Mouse (Mus musculus): ENCODE results near the gene Pgm2. TPM values are rescaled to one million over a fixed set of nuclear protein-coding genes. Genes with fewer than 3 reads are reported as not detected.

The Pgm2 gene
- polyA plus RNA-seq, 1 experiment from 2014 or later: 33.2 TPM

GRCm38 (mm10) chr5:64155861-64156550 lies 63.3 kb downstream of the Pgm2 start, which contains the start of gene Tbc1d1:
Gene Tbc1d1 (plus strand): TSS chr5:64156305.
- Histone ChIP-seq H3K9ac (no peak within 1 kb of the TSS), H3K27me3 (replicated peaks) (0 out of 2 replicates have a peak, but pooled peaks cover 4% of the 10 kb centered on the region), H3K9me3 (no peaks in the 10 kb centered on the region), H3K4me1 (peaks cover 6% of the 10 kb centered on the region; the same call in 1 of the 2 replicates), H3K4me3 (replicated peaks) (no peak within 1 kb of the TSS), H3K36me3 (no peaks in the 10 kb centered on the region), H3K27ac (peak within 1 kb of the TSS; percentile 71), H3K4me2 (peak within 1 kb of the TSS; percentile 37)
- ATAC-seq (ENCODE audit: insufficient read depth, low FRiP score, low read depth): peak; percentile 68
- WGBS: 13% methylated on average over 11 of the region's 11 CpGs

DNA sequence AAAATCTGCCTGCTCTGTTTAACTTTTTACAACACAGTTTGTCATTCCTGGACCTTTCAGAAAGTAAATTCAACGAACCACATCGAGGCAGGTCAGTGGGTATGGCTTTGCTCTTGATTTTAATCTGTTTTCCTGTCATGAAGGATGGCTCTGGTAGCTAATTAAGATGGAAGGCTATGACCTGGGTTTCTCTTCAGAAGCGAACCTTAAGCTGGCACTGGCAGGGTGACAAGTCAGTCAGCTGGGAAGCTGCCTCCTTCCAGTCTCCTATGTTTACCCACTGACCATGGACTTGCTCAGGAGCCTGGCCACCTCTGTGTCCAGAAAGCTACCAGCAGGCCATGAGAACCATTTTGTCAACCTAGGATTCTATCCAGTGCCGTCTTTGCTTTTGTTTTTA lies 63.8 kb downstream of the Pgm2 start:
- ATAC-seq (ENCODE audit: insufficient read depth, low FRiP score, low read depth): no peak
- H3K4me1 ChIP-seq: peaks cover 10% of the 10 kb centered on the region
- H3K36me3 ChIP-seq: no peaks in the 10 kb centered on the region
- 24% methylated on average over 4 of the region's 4 CpGs for WGBS
- peak overlapping the region; percentile 37 for H3K4me2 ChIP-seq
- no peak overlapping the region for H3K4me3 ChIP-seq (replicated peaks)
- 0 out of 2 replicates have a peak, but pooled peaks cover 4% of the 10 kb centered on the region for H3K27me3 ChIP-seq (replicated peaks)
- H3K9ac ChIP-seq: no peak overlapping the region
- no peaks in the 10 kb centered on the region for H3K9me3 ChIP-seq
- peak overlapping the region; percentile 71 for H3K27ac ChIP-seq

GRCm38 (mm10) chr5:64157926-64158325 lies 65.2 kb downstream of the Pgm2 start:
- 0 out of 2 replicates have a peak, but pooled peaks cover 4% of the 10 kb centered on the region for H3K27me3 ChIP-seq (replicated peaks)
- H3K9me3 ChIP-seq: no peaks in the 10 kb centered on the region
- no peak overlapping the region for H3K4me3 ChIP-seq (replicated peaks)
- H3K4me1 ChIP-seq: peaks cover 10% of the 10 kb centered on the region
- H3K27ac ChIP-seq: no peak overlapping the region
- no peaks in the 10 kb centered on the region for H3K36me3 ChIP-seq
- ATAC-seq (ENCODE audit: insufficient read depth, low FRiP score, low read depth): no peak
- WGBS: 38% methylated on average over 1 of the region's 1 CpGs
- H3K4me2 ChIP-seq: no peak overlapping the region
- H3K9ac ChIP-seq: no peak overlapping the region

- Histone ChIP-seq H3K27me3 (replicated peaks) (0 out of 2 replicates have a peak, but pooled peaks cover 4% of the 10 kb centered on the region), H3K9me3 (no peaks in the 10 kb centered on the region), H3K36me3 (no peaks in the 10 kb centered on the region), H3K4me3 (replicated peaks) (peak overlapping the region; percentile 81; the same call in 1 of the 2 replicates), H3K4me2 (peak overlapping the region; percentile 97), H3K27ac (no peak overlapping the region), H3K4me1 (peaks cover 10% of the 10 kb centered on the region), H3K9ac (no peak overlapping the region)
- 55% methylated on average over 4 of the region's 4 CpGs for WGBS
- ATAC-seq (ENCODE audit: insufficient read depth, low FRiP score, low read depth): no peak
These were observed 65.8 kb downstream of the Pgm2 start for GRCm38 (mm10) chr5:64158501-64158900.

DNA sequence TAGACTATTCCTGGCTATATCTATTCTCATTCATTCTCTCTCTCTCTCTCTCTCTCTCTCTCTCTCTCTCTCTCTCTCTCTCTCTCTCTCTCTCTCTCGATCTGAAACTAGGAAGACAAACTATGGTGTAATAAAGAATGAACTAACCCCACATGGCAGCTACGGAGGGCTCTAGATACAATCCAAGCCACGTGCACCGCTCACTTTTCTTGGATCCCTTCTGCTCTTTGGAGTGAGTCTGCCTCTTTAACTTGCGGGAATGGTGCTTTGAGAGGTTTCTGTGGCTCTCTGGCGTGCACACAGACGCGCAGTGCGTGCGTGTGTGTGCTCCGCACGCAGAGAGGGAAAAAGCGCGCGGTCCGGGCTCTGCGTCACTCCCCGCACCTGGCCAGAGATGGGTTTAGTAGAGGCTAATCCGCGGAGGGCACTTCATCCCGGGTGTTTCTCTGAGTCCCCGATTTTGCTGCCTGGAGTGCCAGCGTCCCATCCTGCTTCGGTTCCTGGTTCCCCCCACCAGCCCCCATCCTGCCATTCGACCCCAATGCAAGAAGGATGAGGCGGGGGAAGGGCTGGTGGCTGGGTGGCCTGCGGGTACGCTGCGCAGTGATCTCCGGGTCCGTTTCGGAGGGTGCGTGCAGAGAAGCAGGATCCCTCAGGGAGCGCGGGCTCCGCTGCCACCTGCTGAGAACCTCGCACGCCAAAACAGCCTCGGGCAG lies 66.5 kb downstream of the Pgm2 start:
- H3K4me2 ChIP-seq: peak overlapping the region; percentile 97
- 0 out of 2 replicates have a peak, but pooled peaks cover 4% of the 10 kb centered on the region for H3K27me3 ChIP-seq (replicated peaks)
- no peak overlapping the region for H3K27ac ChIP-seq
- H3K36me3 ChIP-seq: no peaks in the 10 kb centered on the region
- H3K9me3 ChIP-seq: no peaks in the 10 kb centered on the region
- 1% methylated on average over 39 of the region's 39 CpGs for WGBS
- H3K4me3 ChIP-seq (replicated peaks): peak overlapping the region; percentile 81
- peak; percentile 14; the same call in 1 of the 2 replicates for ATAC-seq (ENCODE audit: insufficient read depth, low FRiP score, low read depth)
- H3K9ac ChIP-seq: peak overlapping the region; percentile 66
- H3K4me1 ChIP-seq: peaks cover 10% of the 10 kb centered on the region

GRCm38 (mm10) chr5:64159781-64160704 lies 67.3 kb downstream of the Pgm2 start:
- WGBS: under 1% methylated on average over 56 of the region's 63 CpGs

DNA sequence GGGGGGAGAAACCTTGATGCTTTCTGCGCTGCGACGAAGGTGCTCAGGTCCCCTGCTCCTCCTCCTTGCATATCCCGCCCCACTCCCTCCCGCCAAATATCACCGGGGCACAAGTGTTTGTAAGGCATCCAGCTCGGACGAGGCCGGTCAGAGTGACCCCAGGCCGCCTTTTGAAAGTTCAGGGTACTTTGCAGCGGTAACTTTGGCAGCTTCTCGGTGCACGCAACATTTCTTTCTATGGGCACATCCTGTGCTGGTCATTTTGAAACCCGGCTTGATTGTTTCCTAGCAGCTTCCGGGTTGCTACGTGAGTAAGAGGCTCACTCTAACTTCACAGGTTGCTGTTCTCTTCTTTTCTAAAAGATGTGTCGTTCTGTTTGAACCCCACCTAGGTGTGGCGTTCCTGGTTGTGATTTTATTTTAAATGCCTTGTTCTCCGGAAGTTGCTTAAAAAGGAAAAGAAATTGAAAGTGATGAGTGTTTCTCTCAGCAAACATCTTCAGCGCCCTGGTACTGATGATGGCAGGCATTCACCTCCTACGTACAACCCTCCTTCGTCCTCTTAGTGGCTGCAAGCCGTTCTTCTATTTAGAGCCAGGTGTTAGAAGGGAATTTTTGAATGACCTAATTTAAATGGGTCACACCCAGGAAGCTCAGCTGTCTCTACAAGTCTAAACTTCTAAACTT lies 68.1 kb downstream of the Pgm2 start:
- no peaks in the 10 kb centered on the region for H3K9me3 ChIP-seq
- 0 out of 2 replicates have a peak, but pooled peaks cover 4% of the 10 kb centered on the region for H3K27me3 ChIP-seq (replicated peaks)
- peak overlapping the region; percentile 97 for H3K4me2 ChIP-seq
- no peaks in the 10 kb centered on the region for H3K36me3 ChIP-seq
- 1% methylated on average over 23 of the region's 23 CpGs for WGBS
- peak overlapping the region; percentile 81 for H3K4me3 ChIP-seq (replicated peaks)
- 0 out of 2 replicates have a peak overlapping the region, but pooled peaks have one; percentile 66 for H3K9ac ChIP-seq
- peaks cover 10% of the 10 kb centered on the region for H3K4me1 ChIP-seq
- ATAC-seq (ENCODE audit: insufficient read depth, low FRiP score, low read depth): no peak
- no peak overlapping the region; the same call in 1 of the 2 replicates for H3K27ac ChIP-seq

More at GRCm38 (mm10) chr5:64159781-64160704, 67.3 kb downstream of the Pgm2 start:
- H3K4me2 ChIP-seq: peak overlapping the region; percentile 97
- peak; percentile 50 for ATAC-seq (ENCODE audit: insufficient read depth, low FRiP score, low read depth)
- 0 out of 2 replicates have a peak, but pooled peaks cover 4% of the 10 kb centered on the region for H3K27me3 ChIP-seq (replicated peaks)
- peaks cover 10% of the 10 kb centered on the region for H3K4me1 ChIP-seq
- H3K9me3 ChIP-seq: no peaks in the 10 kb centered on the region
- H3K9ac ChIP-seq: peak overlapping the region; percentile 66
- peak overlapping the region; percentile 81 for H3K4me3 ChIP-seq (replicated peaks)
- no peaks in the 10 kb centered on the region for H3K36me3 ChIP-seq
- H3K27ac ChIP-seq: peak overlapping the region; percentile 40

- no peak overlapping the region for H3K27ac ChIP-seq
- H3K4me3 ChIP-seq (replicated peaks): no peak overlapping the region
- 0 out of 2 replicates have a peak, but pooled peaks cover 4% of the 10 kb centered on the region for H3K27me3 ChIP-seq (replicated peaks)
- H3K4me1 ChIP-seq: peaks cover 7% of the 10 kb centered on the region
- H3K9me3 ChIP-seq: no peaks in the 10 kb centered on the region
- H3K9ac ChIP-seq: no peak overlapping the region
- ATAC-seq (ENCODE audit: insufficient read depth, low FRiP score, low read depth): no peak
- 63% methylated on average over 3 of the region's 3 CpGs for WGBS
- peak overlapping the region; percentile 97; the same call in 1 of the 2 replicates for H3K4me2 ChIP-seq
- H3K36me3 ChIP-seq: no peaks in the 10 kb centered on the region
These were observed 69.2 kb downstream of the Pgm2 start for GRCm38 (mm10) chr5:64161917-64162316.

DNA sequence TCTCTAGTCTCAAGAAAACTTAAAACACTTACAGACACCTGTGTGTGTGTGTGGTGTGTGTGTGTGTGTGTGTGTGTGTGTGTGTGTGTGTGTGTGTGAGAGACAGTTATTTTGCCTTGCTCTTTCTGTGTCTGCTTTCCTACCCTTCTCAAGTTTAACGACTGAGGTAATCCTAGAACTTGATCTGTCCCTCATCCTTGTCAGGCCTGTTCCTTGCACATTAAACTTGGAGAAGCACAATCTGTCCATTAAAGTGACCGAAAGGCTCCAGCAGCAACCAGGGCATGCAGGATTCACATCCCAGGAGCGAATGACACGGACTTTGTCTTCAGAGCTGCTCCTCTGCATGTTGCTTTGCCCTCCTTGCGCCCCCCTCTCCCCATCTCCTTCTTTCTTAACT lies 69.8 kb downstream of the Pgm2 start:
- Histone ChIP-seq H3K36me3 (no peaks in the 10 kb centered on the region), H3K9ac (no peak overlapping the region), H3K4me3 (replicated peaks) (no peak overlapping the region), H3K27ac (no peak overlapping the region), H3K27me3 (replicated peaks) (0 out of 2 replicates have a peak, but pooled peaks cover 4% of the 10 kb centered on the region), H3K9me3 (no peaks in the 10 kb centered on the region), H3K4me2 (no peak overlapping the region), H3K4me1 (peaks cover 7% of the 10 kb centered on the region)
- whole genome bisulfite sequencing: 81% methylated on average over 5 of the region's 5 CpGs
- ATAC-seq (ENCODE audit: insufficient read depth, low FRiP score, low read depth): no peak

- H3K36me3 ChIP-seq: no peaks in the 10 kb centered on the region
- no peak overlapping the region for H3K9ac ChIP-seq
- H3K9me3 ChIP-seq: no peaks in the 10 kb centered on the region
- no peaks in the 10 kb centered on the region for H3K27me3 ChIP-seq (replicated peaks)
- H3K4me1 ChIP-seq: peaks cover 7% of the 10 kb centered on the region
- no peak for ATAC-seq (ENCODE audit: insufficient read depth, low FRiP score, low read depth)
- H3K4me2 ChIP-seq: no peak overlapping the region
- no peak overlapping the region for H3K4me3 ChIP-seq (replicated peaks)
- WGBS: 88% methylated on average over 3 of the region's 3 CpGs
- H3K27ac ChIP-seq: no peak overlapping the region
These were observed 71.7 kb downstream of the Pgm2 start for GRCm38 (mm10) chr5:64164414-64164813.

DNA sequence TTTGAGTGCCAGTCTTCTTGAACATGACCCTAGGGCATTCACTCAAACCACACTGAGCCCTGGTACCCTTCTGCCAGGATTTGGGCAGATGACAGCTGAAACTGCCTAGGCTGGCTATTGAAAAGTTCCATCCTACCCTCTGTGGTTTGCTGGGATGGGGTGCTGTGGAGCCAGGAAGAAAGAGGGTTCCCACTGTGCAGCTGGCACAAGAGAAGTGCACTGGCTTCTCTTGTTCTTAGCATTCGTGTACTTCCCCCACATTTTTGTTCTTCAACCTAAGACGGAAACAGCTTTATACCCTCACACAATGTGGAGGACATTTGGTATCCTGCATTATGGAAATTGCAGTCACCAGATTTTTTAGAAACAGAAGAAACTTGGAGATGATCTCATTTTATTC lies 73.1 kb downstream of the Pgm2 start:
- Histone ChIP-seq H3K4me3 (replicated peaks) (no peak overlapping the region), H3K36me3 (no peaks in the 10 kb centered on the region), H3K9ac (no peak overlapping the region), H3K27me3 (replicated peaks) (no peaks in the 10 kb centered on the region), H3K4me1 (peaks cover 4% of the 10 kb centered on the region; the same call in 1 of the 2 replicates), H3K27ac (no peak overlapping the region), H3K9me3 (no peaks in the 10 kb centered on the region), H3K4me2 (no peak overlapping the region)
- no peak for ATAC-seq (ENCODE audit: insufficient read depth, low FRiP score, low read depth)
- WGBS: 76% methylated on average over 2 of the region's 2 CpGs

Data from stomach, embryonic 15.5 days (tissue).